Mouse (Mus musculus) monocyte, adult 2 months (primary cell): ENCODE data around the gene Slc16a3.

Experiments used
- DNase-seq, 2 experiments: peaks; one replicate each; pipeline ENCODE4 v3.0.0; 2022; ENCODE audit warnings: low spot score in 2 of 2, low read depth in 1 of 2

Slc16a3 gene

DNA sequence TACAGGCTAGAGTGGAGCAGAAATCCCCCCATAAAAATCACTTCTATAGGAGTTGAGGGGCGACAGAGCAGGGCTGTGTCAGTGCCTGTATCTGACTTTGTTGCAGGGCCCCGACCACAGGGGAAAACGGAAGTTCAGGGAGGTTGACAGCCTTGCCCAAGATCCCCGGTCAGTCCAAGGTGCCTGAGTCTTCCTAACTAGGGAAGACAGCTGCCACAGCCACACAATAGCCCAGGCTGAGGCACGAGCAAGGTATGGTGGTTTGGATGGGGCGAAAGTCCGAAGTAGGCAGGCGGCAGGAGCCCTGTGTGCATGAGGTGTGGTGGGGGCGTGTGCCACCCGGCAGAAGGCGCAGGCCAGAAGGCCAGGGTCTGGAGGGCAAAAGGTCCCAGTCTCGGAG, at the start of gene Slc16a3:
TSS of gene Slc16a3 (plus strand) at position 153 of the 400 bp plus-strand sequence.
- DNase-seq: peak in 1 of 2 experiments; percentile 57

DNA sequence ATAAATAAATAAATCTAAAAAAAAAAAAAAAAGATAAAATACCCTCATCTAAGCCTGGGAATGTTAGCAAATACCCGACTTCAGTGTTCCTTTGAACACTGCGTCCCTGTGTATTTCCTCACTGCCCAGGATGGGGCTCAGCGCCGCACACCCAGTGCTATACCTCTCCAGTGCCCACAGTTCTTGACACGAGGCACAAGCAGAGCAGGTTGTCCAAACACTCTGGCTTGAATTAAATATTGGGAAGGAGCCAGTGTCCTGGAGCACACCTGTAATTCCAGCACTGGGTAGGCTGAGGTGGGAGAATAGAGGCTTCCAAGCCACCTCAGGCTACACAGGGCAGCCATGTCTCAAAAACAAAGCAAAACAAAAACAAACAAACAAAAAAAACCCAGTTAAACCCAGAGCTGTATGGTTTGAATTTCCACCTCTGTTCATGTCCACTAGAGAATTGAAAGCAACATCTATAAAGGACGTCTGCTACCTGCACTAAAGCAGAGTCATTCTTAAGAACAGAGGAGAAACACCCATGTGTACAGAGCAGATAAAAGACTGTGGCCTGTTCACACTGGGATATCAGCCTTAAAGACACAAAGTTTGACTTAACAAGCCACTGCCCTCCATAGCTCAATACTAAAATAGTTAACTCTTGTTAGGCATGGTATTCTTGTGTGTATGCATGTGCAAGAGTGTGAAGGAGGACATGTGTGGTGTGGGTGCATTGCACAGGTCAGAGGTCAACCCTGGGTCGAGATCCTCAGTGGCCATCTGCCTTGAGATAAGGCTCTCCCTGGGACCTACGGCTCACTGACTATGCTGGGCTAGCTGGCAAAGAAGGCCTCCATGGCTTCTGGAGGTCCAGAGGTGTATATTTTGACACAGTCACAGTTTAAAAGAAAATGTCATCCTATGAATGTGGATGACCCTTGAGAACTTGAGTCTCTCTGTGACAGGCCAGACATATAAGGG, 47.7 kb upstream of the Slc16a3 start:
- DNase-seq: no peak

DNA sequence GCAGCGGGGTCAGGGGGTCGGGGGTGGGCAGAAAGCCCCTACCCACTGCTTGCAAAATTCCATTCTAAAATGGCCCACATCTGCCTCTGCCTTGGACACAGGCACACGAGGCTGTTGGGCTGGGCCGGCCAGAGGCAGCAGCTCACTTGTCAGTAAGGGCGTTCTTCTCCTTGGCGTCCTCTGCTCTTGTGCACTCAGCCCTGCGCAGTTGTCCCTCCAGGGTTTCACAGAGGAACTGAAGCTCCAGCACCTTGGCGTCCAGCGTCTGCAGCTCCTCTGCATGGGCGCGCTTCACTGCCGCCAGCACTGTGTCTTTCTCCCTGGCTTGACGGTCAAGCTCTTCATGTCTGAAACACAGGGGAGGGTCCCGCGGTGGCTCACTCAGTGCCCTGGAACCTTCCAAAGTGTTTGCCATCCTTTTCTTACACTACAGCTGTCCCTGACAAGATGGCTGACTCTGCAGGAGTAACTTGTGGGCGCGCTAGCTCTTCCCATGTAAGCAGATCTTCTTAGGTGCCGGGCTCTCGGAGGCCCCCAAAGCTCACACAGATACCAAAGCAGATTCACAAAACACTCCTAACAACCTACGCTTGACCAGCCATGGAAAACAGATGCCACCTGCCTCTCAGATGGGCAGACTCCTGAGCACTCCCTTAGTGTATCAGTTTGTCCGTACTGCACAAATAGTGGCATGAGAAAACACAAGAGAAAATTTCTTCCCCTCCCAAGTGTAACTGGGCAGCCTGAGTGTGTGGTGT, 46.4 kb upstream of the Slc16a3 start:
- no peak for DNase-seq

DNA sequence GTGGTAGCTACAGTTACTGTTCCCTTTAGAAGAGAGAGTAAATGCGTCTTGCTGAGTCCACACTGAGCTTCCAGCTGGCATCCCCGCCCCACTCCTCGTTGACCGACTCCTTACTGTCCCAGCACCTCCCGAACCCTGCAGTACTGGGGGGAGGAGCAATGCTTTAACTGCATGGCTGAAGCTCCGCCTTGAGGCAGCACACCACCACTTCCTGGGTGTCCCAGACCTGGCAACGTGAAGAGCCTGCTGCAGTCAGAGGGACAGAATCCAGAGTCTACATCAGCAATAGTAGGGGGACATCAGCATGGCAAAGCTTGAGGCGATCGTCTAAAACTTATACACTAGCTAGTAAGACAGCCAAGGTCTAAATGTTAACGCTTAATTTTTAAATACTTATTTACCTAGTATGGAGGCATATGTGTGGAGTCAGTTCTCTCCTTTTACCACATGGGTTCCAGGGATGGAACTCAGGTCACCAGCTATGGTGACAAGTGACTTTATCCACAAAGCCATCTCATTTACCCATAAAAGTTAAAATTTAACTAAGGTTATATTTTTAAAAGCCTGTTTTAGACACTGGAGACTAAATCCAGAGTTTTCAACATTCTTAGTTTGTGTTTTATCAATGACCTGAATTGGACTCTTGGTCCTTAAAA, 45.7 kb upstream of the Slc16a3 start:
- DNase-seq: no peak

DNA sequence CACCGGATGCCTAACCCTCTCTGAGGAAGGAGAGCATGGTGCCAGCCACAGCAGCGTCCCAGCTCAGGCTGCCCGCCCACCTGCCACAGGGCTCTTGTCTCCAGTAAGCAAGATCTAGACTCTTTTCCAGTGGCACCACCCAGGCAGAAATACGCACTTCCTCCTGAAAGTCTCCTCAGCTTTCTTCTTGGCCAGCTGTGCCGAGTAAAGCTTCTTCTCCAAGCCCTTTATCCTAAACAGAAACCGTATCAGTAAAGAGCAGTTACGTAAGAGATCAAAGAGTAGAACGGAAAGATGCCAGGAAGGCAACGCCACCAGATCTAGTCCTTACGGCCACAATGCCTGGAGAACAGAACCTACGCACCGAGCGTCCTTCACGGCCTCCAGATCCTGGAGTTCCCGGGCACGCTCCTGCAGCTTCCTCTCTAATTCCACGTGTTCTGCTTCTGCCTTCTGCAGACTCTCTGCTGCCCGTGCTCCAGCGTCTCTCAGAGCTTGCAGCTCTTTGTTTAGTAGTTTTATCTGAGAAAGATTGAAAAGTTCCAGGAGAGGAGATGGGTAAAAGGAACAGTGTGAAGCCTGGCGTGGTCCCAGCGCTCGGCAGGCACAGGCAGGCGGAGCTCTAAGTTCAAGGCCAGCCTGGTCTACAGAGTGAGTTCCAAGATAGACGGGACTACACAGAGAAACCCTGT, 45.0 kb upstream of the Slc16a3 start:
- DNase-seq: no peak

DNA sequence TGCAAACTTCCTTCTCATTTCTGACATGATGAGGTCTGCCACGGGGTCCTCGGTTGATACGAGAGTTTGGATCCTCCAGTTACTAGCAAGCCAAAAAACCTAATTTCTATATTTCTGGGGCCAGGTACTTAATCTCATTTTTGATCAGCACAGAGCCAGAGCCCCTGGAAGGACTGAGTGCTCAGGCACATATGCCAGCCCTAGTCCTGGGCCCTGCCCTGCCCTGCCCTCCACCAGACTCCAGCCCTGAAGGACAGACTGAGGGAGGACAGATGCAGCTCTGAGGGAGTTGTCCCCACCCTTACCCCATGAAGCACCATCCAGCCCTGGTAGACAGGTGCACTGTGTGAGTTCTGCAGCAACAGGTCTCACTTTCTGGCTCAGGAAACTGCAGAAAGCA, 43.7 kb upstream of the Slc16a3 start:
- DNase-seq: no peak

DNA sequence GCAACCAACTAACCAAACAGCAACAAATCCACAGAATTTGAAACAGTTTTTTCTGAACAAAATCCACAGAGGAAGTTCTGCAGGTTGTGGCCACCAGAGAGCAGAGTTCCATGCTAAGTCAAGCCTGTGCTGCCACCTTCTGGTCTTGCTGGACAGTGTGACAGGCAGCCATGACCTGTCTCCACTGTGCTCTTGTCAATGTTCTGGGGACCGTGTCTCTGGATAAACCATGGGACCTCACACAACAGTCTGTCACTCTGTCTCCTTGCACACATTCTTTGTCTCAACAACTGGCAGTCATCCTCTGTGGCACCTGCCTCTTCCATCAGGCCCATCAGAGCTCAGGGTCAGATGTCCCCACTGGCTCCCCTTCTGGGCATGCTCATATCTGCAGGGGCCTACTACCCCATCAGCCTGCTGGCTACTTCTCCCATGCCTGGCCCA, 42.8 kb upstream of the Slc16a3 start:
- DNase-seq: peak; percentile 35 to 74

DNA sequence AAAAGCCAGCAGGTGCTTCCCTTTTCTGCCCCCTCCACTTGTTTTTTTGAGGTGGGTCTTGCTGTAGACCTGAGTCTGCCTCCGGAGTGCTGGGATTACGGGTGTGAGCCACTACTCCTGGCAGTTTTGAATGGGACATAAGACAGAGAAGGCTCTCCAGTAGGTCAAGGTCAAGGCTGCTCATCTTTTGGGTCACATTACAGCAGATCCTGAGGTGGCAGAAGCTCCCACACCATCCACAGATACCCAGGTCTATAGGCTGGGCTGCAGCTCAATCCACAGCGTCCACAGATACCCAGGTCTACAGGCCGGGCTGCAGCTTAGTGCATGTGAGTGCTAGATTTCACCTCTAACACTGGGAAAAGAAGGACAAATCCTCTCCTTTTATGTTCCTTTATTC, 34.5 kb upstream of the Slc16a3 start:
- no peak for DNase-seq

DNA sequence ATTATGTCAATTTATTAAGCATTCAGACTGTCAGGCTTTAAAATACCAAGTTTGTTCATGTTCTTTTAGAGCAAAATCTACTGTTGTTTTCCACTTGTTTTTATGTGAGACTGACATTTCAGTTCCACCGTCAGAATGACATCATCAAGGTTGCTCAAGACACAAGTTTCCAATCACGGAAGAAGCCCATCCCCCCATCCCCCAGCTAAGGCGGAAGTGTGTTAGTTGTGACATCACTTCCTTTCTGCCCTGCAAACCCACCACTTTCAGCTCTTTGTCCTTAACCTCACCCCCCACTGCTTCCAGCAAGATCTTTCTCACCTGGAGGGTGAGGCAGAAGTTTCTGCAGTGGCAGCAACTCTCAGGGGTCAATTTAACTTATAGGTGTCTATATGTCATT, 31.8 kb upstream of the Slc16a3 start:
- DNase-seq: peak in 1 of 2 experiments; percentile 48

DNA sequence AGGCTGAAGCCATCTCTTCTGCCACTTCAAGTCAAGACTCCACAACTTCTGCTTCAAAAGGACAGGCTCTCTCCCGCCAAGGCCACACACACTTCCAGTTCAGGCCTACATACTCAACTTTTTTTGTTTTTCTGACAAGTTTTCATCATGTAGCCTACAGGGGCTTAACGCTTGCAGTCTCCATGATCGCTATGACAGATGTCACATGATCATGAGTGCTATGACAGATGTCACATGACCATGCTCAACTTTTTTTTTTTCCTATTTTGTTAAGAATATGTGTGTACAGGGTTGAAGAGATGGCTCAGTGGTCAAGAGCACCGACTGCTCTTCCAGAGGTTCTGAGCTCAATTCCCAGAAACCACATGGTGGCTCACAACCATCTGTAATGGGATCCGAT, 30.5 kb upstream of the Slc16a3 start:
- no peak for DNase-seq

DNA sequence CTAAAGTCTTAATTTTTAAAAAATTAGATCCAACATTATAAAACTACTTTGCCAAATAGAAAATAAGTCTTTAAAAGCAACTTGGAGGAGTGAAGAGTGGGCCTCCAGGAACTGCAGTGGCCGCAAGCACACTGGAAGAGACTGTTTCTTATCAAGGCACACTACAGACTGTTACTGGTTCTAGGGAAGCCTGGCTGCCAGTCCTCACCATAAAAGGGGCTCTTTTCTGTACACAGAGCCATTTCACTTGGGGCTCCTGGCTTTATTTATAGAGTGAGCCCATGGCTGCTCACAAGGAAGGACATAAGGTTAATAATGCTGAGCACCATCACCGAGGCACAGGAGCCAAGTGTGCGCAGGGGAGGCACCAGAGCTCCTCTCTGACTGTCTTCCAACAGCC, 25.8 kb upstream of the Slc16a3 start:
- DNase-seq: no peak

DNA sequence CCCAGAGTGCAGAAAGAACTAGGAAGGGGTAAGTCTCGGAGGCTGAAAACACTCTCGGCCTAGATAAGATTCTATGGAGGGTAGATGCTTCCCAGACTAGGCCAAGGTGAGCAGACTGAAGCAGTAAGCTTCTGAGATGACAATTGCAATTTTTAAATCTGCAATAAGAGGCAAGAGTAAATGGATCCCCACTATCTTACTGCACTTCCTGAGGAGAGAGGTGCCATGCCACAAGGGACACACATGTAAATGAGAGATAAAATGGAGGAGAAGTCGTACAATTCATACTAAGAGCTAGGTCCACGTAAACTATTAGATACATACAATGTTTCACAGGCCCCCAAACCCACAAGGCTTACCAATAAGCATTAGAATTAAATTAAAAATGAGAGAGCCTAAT, 19.8 kb upstream of the Slc16a3 start:
- no peak for DNase-seq

DNA sequence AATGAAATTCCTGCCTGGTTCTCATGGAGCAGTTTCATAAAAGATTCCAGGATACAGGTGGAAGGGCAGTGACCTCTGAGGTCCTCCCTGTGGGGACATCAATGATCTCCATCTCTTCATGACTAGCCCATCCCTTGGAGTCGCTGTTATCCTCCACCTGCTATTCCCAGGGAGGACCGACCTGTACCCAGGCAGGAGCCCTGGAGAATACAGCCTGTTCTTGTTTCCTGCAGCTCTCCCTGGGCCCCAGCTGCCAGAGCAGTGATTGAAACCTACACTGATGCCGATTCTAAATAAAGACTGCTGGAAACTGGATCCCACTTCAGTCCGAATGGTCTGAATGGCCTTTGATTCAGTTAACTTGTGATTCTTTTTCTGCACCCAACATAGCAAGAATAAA, 16.8 kb upstream of the Slc16a3 start:
- no peak for DNase-seq

DNA sequence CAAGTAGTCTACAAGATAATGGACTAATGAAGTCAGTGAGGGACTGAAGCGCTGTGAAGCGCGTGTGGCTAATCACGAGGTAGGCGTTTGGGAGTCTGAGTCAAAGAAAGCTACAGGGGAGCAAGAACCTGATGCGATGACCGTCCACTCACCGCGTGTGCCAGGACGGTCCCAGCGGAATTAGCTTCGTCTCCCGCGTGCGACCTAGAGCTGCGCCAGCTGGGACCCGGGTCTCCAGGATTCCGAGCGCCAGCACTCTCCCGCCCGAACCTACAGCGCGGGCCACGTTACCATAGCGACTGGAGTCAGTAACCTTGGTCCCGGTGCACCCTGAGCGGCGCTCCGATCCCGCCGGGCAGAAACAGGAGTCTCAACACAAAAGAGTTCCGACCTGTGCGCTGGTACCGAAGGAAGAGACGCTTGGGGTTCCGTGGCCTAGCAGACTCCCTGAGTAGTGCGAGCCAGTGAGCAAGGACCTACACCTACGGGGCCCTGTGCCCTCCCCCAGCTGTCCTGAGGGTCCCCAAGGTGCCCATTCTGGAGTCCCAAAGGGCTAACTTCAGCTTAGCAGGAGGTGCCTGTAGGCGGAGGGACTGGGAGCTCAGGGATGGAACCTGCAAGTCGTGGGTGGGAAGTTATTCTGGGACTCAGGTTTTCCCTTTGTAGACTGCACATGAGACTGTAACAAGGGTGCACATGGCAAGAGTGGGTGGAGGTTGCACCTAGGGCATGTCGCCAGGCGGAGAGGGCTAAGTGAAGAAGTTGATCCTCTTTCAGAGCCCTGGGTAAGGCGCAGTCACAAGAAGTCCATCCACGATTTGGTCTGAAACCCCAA, 15.5 kb upstream of the Slc16a3 start, which contains the start of gene Ccdc57:
TSS of gene Ccdc57 (minus strand) at position 309 of the 835 bp plus-strand sequence.
- DNase-seq: peak; percentile 55 to 83

DNA sequence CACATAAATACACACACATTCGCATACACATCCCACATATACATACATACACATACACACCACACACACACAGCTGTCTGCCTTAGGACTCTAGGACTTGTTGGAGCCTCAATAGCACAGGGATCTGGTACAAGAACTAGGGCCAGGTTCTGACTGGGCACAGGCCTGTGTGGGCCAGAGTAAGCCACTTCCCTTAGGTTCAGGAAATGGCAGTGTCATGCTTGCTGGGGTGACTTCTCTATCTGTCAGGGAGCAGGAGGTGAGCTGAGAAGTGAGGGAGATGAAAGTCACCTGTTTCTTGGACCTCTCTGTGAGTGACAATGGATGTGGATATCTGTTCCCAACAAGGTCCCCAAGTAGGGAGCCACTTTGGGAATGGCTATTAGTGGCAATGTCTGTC, 10.3 kb upstream of the Slc16a3 start:
- DNase-seq: peak in 1 of 2 experiments; percentile 23

DNA sequence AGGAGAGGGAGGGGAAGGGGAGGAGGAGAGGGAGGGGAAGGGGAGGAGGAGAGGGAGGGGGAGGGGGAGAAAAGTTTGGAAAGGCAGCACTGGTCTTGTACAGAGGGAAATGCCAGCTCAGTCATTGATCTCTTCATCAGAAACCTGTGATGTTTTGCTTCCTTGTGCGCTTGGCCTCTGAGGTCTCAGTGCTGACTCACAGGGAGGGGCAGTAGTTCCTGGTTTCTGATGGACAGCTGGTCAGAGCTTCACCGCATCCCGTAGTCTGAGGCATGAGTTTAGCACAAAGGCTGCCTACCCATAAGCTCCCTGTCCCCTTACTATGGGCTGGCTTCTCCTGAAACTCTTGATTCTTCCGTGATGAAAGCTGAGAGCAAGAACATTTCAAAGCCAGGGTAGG, 9.5 kb upstream of the Slc16a3 start:
- peak; percentile 73 to 81 for DNase-seq

DNA sequence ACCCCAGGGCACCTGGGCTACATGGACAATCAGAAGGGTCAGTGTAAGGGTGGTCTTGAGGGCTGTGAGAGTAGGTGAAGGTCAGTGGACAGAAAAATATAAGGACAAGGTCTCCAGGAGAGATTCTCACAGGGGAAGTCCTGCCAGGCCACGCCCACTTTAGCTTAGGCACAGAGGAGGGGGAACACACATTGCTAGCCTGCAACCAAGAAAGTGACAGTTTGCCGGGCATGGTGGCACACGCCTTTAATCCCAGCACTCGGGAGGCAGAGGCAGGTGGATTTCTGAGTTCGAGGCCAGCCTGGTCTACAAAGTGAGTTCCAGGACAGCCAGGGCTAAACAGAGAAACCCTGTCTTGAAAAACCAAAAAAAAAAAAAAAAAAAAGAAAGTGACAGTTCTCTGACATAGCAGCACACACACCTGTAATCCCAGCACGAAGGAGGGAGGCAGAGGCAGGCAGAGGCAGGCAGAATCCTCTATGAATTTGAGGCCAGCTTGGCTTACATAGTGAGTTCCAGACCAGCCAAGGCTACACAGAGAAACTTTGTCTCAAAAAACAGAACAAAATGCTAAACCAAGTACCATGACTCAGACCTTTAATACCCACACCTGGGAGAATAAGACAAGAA, 8.5 kb upstream of the Slc16a3 start:
- DNase-seq: peak in 1 of 2 experiments; percentile 25

DNA sequence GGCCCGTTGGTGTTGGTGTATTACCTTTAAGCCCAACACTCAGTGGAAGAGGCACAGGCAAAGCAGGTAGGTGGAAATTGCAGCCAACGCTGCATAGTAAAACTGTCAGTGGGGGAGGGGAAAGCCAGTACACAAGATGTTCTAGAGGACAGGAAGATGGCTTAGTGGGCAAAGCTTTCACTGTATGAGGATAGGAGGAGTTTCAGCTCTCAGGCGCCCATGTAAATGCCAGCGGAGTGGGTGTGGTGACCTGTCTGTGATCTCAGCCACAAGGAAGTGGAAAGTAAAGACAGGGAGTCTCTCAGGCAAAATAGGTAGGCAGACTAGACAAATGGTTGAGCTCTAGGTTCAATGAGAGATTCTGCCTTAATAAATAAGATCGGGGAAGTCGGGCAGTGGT, 7.3 kb upstream of the Slc16a3 start:
- no peak for DNase-seq

DNA sequence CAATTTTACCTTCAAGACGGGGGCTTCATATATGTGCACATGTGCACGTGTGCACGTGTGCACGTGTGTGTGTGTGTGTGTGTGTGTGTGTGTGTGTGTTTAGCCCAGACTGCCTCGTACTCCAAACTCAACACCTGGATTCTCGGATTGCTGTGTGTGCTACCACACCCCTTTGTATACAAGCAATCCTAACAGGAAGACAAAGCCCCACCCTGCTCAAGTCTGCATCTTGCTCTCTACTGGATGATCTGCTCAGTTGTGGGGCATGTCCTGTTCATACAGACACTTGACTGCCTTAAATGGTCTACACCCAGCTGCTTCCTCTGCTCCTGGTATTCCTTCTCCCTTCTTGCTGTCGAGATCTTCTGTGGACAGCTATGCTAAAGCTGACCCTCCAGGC, 3.0 kb upstream of the Slc16a3 start:
- DNase-seq: no peak

DNA sequence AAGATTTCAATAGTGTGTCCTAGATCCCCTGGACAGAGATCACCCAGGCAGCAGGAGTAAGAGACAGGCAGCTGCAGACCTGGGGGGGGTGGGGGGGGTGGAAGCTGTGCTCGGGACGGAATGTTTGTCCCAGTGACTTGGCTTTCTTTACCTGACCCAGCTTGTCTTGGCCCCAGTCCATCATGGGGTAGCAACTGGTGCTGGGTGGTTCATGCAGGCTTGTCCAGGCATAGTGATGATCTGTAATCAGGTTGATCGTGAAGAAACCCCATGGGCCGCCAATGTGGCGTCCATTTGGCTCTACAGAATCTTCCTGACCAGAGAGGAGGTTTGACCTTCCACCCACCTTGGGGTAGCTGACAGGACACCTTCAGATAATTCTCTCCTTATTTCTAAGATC, 2.4 kb upstream of the Slc16a3 start:
- DNase-seq: no peak
